Mouse (Mus musculus): ENCODE measurements around the gene Fgfr2.

GRCm38 (mm10) chr7:130988146-130988545 is 2135.0 kb downstream of the Fgfr2 start:
- TF ChIP-seq POLR2A (IDR thresholded peaks at IDR 0.05; ENCODE audit: borderline replicate concordance, extremely low read depth, low read depth, low read length) (no peak), CTCF (IDR thresholded peaks at IDR 0.05; ENCODE audit: insufficient read depth, low read length) (no peak)
